Mouse (Mus musculus) megakaryocyte, embryonic 14.5 days (primary cell): Measurements from ENCODE around the gene Kctd20.

ENCODE experiments used
- FLI1 ChIP-seq: IDR thresholded peaks from 2 replicates; pipeline ENCODE4 v1.6.1; 2012; ENCODE audit warnings: low read length, inconsistent platforms, mixed read lengths
- GATA1 ChIP-seq: IDR thresholded peaks from 3 replicates; pipeline ENCODE4 v1.6.1; 2012; ENCODE audit warnings: mixed read lengths, low read length, inconsistent platforms, borderline replicate concordance

GRCm38 (mm10) chr17:28947011-28947939 is 4.5 kb upstream of the Kctd20 start:
- TF ChIP-seq GATA1 = no peak
- TF ChIP-seq FLI1 = no peak
